Mouse (Mus musculus) layer of hippocampus, adult 2 months (tissue): ENCODE measurements around the gene Glrx3. TPM values are rescaled to one million over a fixed set of nuclear protein-coding genes. Genes with fewer than 3 reads are reported as not detected.
"Not testable (repeated sequence)": the region's sequence is repeated elsewhere in the genome, so short reads cannot be mapped to it uniquely, and the experiment has no call there.

Source experiments
- DNase-seq, 2 experiments: peaks; one replicate each; pipeline ENCODE4 v3.0.0; 2022; ENCODE audit warnings: low spot score in 2 of 2
- H3K27ac ChIP-seq: fragments of 200-600 bp; 2 replicates; pipeline ENCODE4 v1.8.1; 2022
- H3K4me3 ChIP-seq: fragments of 200-600 bp; 2 replicates; pipeline ENCODE4 v1.8.1; 2022; ENCODE audit warnings: mild to moderate bottlenecking
- CTCF ChIP-seq: fragments of 200-600 bp; conservative IDR thresholded peaks from 2 replicates; pipeline ENCODE4 v1.8.1; 2022; ENCODE audit warnings: antibody characterized with exemption, mild to moderate bottlenecking, moderate library complexity
- total RNA-seq, 2 experiments: library from RNA; stranded (reverse); gene quantifications; 2 replicates each; pipeline ENCODE4 v1.2.3; 2021

The Glrx3 gene
- total RNA-seq, 2 experiments from 2014 or later, result 92.3 to 98.7 TPM

- H3K27ac ChIP-seq, result no peak overlapping the region
- no peak overlapping the region for H3K4me3 ChIP-seq
- TF ChIP-seq CTCF, result no peak
- no peak for DNase-seq
These were observed 5.4 kb upstream of the Glrx3 start for GRCm38 (mm10) chr7:137431769-137432603.

- peak overlapping the region; percentile 40; the same call in 1 of the 2 replicates for H3K27ac ChIP-seq
- TF ChIP-seq CTCF, result no peak
- H3K4me3 ChIP-seq, result peak overlapping the region; percentile 82
- DNase-seq, result no peak
These were observed 513 bp upstream of the Glrx3 start for GRCm38 (mm10) chr7:137436901-137437300.

GRCm38 (mm10) chr7:137438179-137438550 is 751 bp downstream of the Glrx3 start:
- TF ChIP-seq CTCF, result no peak
- Histone ChIP-seq H3K27ac (peak overlapping the region; percentile 93), H3K4me3 (peak overlapping the region; percentile 82)
- peak; percentile 74 to 81 for DNase-seq

- peak overlapping the region; percentile 82 for H3K4me3 ChIP-seq
- not testable (repeated sequence) for DNase-seq, H3K27ac ChIP-seq
These were observed 1.5 kb downstream of the Glrx3 start for GRCm38 (mm10) chr7:137438962-137439361.

- Histone ChIP-seq H3K4me3 (no peak overlapping the region), H3K27ac (no peak overlapping the region)
- DNase-seq, result no peak
- no peak for TF ChIP-seq CTCF
These were observed 5.5 kb downstream of the Glrx3 start for GRCm38 (mm10) chr7:137442951-137443350.

GRCm38 (mm10) chr7:137445321-137445720 is 7.9 kb downstream of the Glrx3 start:
- Histone ChIP-seq H3K4me3 (no peak overlapping the region), H3K27ac (no peak overlapping the region)
- DNase-seq, result no peak
- TF ChIP-seq CTCF, result no peak

GRCm38 (mm10) chr7:137461396-137461795 is 24.0 kb downstream of the Glrx3 start:
- TF ChIP-seq CTCF, result no peak
- no peak overlapping the region for H3K4me3 ChIP-seq
- DNase-seq, result no peak
- no peak overlapping the region for H3K27ac ChIP-seq

- Histone ChIP-seq H3K27ac (no peak overlapping the region), H3K4me3 (no peak overlapping the region)
- DNase-seq, result peak in 1 of 2 experiments; percentile 61
- TF ChIP-seq CTCF, result peak; percentile 84
These were observed 30.8 kb downstream of the Glrx3 start for GRCm38 (mm10) chr7:137468174-137468573.

GRCm38 (mm10) chr7:137471431-137472120 is 34.2 kb downstream of the Glrx3 start:
- TF ChIP-seq CTCF, result peak; percentile 67
- Histone ChIP-seq H3K27ac (no peak overlapping the region), H3K4me3 (no peak overlapping the region)
- no peak for DNase-seq

- Histone ChIP-seq H3K4me3 (no peak overlapping the region), H3K27ac (no peak overlapping the region)
- TF ChIP-seq CTCF, result no peak
- no peak for DNase-seq
These were observed 34.7 kb downstream of the Glrx3 start for GRCm38 (mm10) chr7:137472149-137472548.

GRCm38 (mm10) chr7:137477950-137478620 is 40.7 kb downstream of the Glrx3 start:
- TF ChIP-seq CTCF, result peak; percentile 100
- peak overlapping the region; percentile 44 for H3K4me3 ChIP-seq
- peak; percentile 88 to 99 for DNase-seq
- H3K27ac ChIP-seq, result no peak overlapping the region

- H3K27ac ChIP-seq, result no peak overlapping the region
- no peak for DNase-seq
- H3K4me3 ChIP-seq, result peak overlapping the region; percentile 44
- TF ChIP-seq CTCF, result no peak
These were observed 41.2 kb downstream of the Glrx3 start for GRCm38 (mm10) chr7:137478621-137478982.

GRCm38 (mm10) chr7:137480839-137481238 is 43.4 kb downstream of the Glrx3 start:
- DNase-seq, result no peak
- no peak overlapping the region for H3K27ac ChIP-seq
- no peak overlapping the region for H3K4me3 ChIP-seq
- no peak for TF ChIP-seq CTCF
